ENCODE assay signal across 21 mouse cellular contexts in genomic region chr12:110550364-110550763, GRCm38 (mm10).
"Had no signal": no experiment of that assay in that cellular context is flagged by ENCODE, and none has a peak within 500 bp of the region (broad histone marks: within the 10 kb centered on the region; RNA-seq: fewer than 3 reads in every experiment).

No protein-coding gene starts in this region.

- ATAC-seq: inflammation-experienced regulatory T-cells, adult 6 months; midbrain, embryonic 15.5 days had no signal

- H3K27ac ChIP-seq: left cerebral cortex, adult 2 months; limb, embryonic 12.5 days; limb, embryonic 15.5 days; lung, embryonic 15.5 days; midbrain, embryonic 12.5 days; midbrain, embryonic 15.5 days; neural tube, embryonic 12.5 days; neural tube, embryonic 15.5 days; stomach, embryonic 15.5 days had no signal

- DNase-seq: kidney, adult 18-20 months; kidney, adult 9 months; kidney, postnatal 14 days; kidney, postnatal 4 days; layer of hippocampus, postnatal 36 days; lung, adult 18-20 months; lung, postnatal 10 days; lung, postnatal 36 days; spleen, adult 18-20 months; thymus, postnatal 25 days had no signal

- H3K27me3 ChIP-seq: limb, embryonic 12.5 days; limb, embryonic 15.5 days; lung, embryonic 15.5 days; megakaryocyte, embryonic 14.5 days; midbrain, embryonic 12.5 days; midbrain, embryonic 15.5 days; neural tube, embryonic 12.5 days; neural tube, embryonic 15.5 days; stomach, embryonic 15.5 days had no signal

- H3K4me2 ChIP-seq: limb, embryonic 12.5 days; limb, embryonic 15.5 days; lung, embryonic 15.5 days; midbrain, embryonic 12.5 days; midbrain, embryonic 15.5 days; neural tube, embryonic 12.5 days; neural tube, embryonic 15.5 days; stomach, embryonic 15.5 days had no signal

- H3K9me3 ChIP-seq: limb, embryonic 12.5 days; limb, embryonic 15.5 days; lung, embryonic 15.5 days; megakaryocyte, embryonic 14.5 days; midbrain, embryonic 12.5 days; midbrain, embryonic 15.5 days; neural tube, embryonic 12.5 days; neural tube, embryonic 15.5 days; stomach, embryonic 15.5 days had no signal

- H3K4me3 ChIP-seq: left cerebral cortex, adult 2 months; limb, embryonic 12.5 days; limb, embryonic 15.5 days; lung, embryonic 15.5 days; megakaryocyte, embryonic 14.5 days; midbrain, embryonic 12.5 days; midbrain, embryonic 15.5 days; neural tube, embryonic 12.5 days; neural tube, embryonic 15.5 days; stomach, embryonic 15.5 days had no signal

- H3K4me1 ChIP-seq: limb, embryonic 12.5 days; limb, embryonic 15.5 days; lung, embryonic 15.5 days; midbrain, embryonic 12.5 days; midbrain, embryonic 15.5 days; neural tube, embryonic 12.5 days; neural tube, embryonic 15.5 days had no signal

- H3K9ac ChIP-seq: limb, embryonic 12.5 days; limb, embryonic 15.5 days; lung, embryonic 15.5 days; midbrain, embryonic 12.5 days; midbrain, embryonic 15.5 days; neural tube, embryonic 12.5 days; neural tube, embryonic 15.5 days; stomach, embryonic 15.5 days had no signal
